In genomic region chr1:164135960-164136359, GRCm38 (mm10) we compare ENCODE assay signal across 14 mouse cellular contexts. TPM values are rescaled to one million over a fixed set of nuclear protein-coding genes. Genes with fewer than 3 reads are reported as not detected.
A peak's percentile ranks its signal among the peaks of the same experiment; 100 is the strongest.
DNase-seq lines count a peak whose midpoint lies in the region; ATAC-seq lines count a peak whose summit lies in the region.
"Had no signal": no experiment of that assay in that cellular context is flagged by ENCODE, and none has a peak within 500 bp of the region (broad histone marks: within the 10 kb centered on the region; RNA-seq: fewer than 3 reads in every experiment).

No protein-coding gene starts in this region.

- DNase-seq in heart, adult 11 months, result peak; percentile 88
- no peak for DNase-seq in heart, postnatal 36 days
- DNase-seq in monocyte, adult 2 months (ENCODE audit: low read depth in 1 of 2, low spot score in 2 of 2), result peak; percentile 65 to 66
- DNase-seq in thymus, postnatal 25 days, result peak; percentile 43
- DNase-seq in frontal cortex, adult 2 months (ENCODE audit: extremely low spot score in 1 of 2, low spot score in 1 of 2), result no peak
- DNase-seq in heart, postnatal 25 days (ENCODE audit: low spot score), result no peak
- DNase-seq in adrenal gland, postnatal 10 days, result no peak
- DNase-seq: cerebellum, adult 18-20 months; gastrocnemius, postnatal 10 days; heart, postnatal 14 days; right cerebral cortex, postnatal 25 days had no signal

- H3K9me3 ChIP-seq in liver, embryonic 15.5 days (replicated peaks), result no peaks in the 10 kb centered on the region

- no peak overlapping the region for H3K4me3 ChIP-seq in liver, embryonic 15.5 days (replicated peaks)

- intact Hi-C loops in heart, postnatal 36 days (cut with DNase I), result loop anchor here (5.0 kb wide), 1 partner anchor 984 kb away; no protein-coding TSS in a partner anchor
- intact Hi-C loops in heart, postnatal 25 days (cut with DNase I), result loop anchor here (5.0 to 10.0 kb wide), 2 partner anchors 304 to 981 kb away; no protein-coding TSS in a partner anchor

- no peak overlapping the region for H3K4me2 ChIP-seq in liver, embryonic 15.5 days

- 0 out of 2 replicates have a peak, but pooled peaks have one; percentile 20 for ATAC-seq in liver, embryonic 15.5 days (ENCODE audit: insufficient read depth)

- H3K27me3 ChIP-seq in liver, embryonic 15.5 days, result no peaks in the 10 kb centered on the region

- no peak overlapping the region for H3K27ac ChIP-seq in liver, embryonic 15.5 days (replicated peaks)

- H3K36me3 ChIP-seq in liver, embryonic 15.5 days (replicated peaks), result no peaks in the 10 kb centered on the region

- no peak overlapping the region for H3K9ac ChIP-seq in liver, embryonic 15.5 days

- WGBS in liver, embryonic 15.5 days (ENCODE audit: insufficient replicate concordance), result 11% methylated on average over 11 of the region's 11 CpGs

- no peaks in the 10 kb centered on the region for H3K4me1 ChIP-seq in liver, embryonic 15.5 days (replicated peaks)

RNA-seq across cellular contexts. Expression of gene F5, which starts 15.7 kb away (rescaled TPM):
- 1 to 10 TPM; 1.7 to 2.6 TPM for total RNA-seq in heart, postnatal 36 days (2021)
- 11.2 and 13.4 TPM in 2 replicates for polyA plus RNA-seq in liver, embryonic 15.5 days (2015; fragmentation: Nextera tagmentation; extraction: Ambion mirVana)
- 0.27 and 0.46 TPM in 2 replicates for polyA plus RNA-seq in frontal cortex, adult 2 months (2012; rRNA removed)
- total RNA-seq in heart, postnatal 25 days (2021), result 1 to 10 TPM; 1.6 to 1.9 TPM
- total RNA-seq in adrenal gland, postnatal 10 days (2021), result 10 to 100 TPM; 25.2 to 49.6 TPM

RNA-seq across cellular contexts. Expression of gene Selp, which starts 20.9 kb away (rescaled TPM):
- total RNA-seq in heart, postnatal 36 days (2021), result 1 to 10 TPM; 1.4 to 2.4 TPM
- polyA plus RNA-seq in liver, embryonic 15.5 days (2015; fragmentation: Nextera tagmentation; extraction: Ambion mirVana), result 0.60 and 0.61 TPM in 2 replicates
- 0.06 TPM in 1 of 2 replicates, not detected in the other for polyA plus RNA-seq in frontal cortex, adult 2 months (2012; rRNA removed)
- total RNA-seq in heart, postnatal 25 days (2021), result 1 to 10 TPM; 1.3 to 1.4 TPM
- total RNA-seq in adrenal gland, postnatal 10 days (2021), result 1 to 10 TPM; 1.4 to 2.0 TPM
- total RNA-seq: layer of hippocampus, adult 8-10 months had no signal
- polyA plus RNA-seq: neural tube, embryonic 11.5 days had no signal

Comparison
In these comparisons a context has a peak if more than half of its experiments do, and no peak if none do; other contexts are left out.
1. DNase-seq: peak in heart, adult 11 months (single experiment), monocyte, adult 2 months (2 of 2) and thymus, postnatal 25 days (single experiment); none in heart, postnatal 36 days (0 of 2), frontal cortex, adult 2 months (0 of 2), heart, postnatal 25 days (single experiment) and adrenal gland, postnatal 10 days (single experiment).
2. RNA of gene F5, which starts 15.7 kb away (total RNA-seq): 25.2 to 49.6 TPM in adrenal gland, postnatal 10 days; 1.7 to 2.6 TPM in heart, postnatal 36 days and 1.6 to 1.9 TPM in heart, postnatal 25 days; every median in the first group is over 4 times any median in the second.